Mouse (Mus musculus) liver, postnatal 0 days (tissue): ENCODE results near the gene Hsh2d. TPM values are rescaled to one million over a fixed set of nuclear protein-coding genes. Genes with fewer than 3 reads are reported as not detected.

Source experiments
- ATAC-seq: fragments of 200-750 bp; cut with Nextera tagmentation; 2 replicates; pipeline ENCODE4 v1.8.0; 2017; ENCODE audit warnings: mild to moderate bottlenecking, moderate library complexity
- DNase-seq: peaks from one replicate; pipeline ENCODE4 v3.0.0-alpha.2; 2016
- H3K27ac ChIP-seq: fragments of 300-500 bp; sonication (generic); 2 replicates; pipeline ENCODE4 v1.5.1; 2014; ENCODE audit warnings: antibody characterized with exemption, moderate library complexity, mild to moderate bottlenecking, low read depth
- H3K27me3 ChIP-seq: fragments of 300-500 bp; sonication (generic); 2 replicates; pipeline ENCODE4 v1.6.1; 2014; ENCODE audit warnings: low read length, control low read depth, mixed read lengths; ENCODE audit not compliant: insufficient read depth
- H3K36me3 ChIP-seq: fragments of 300-500 bp; sonication (generic); replicated peaks from 2 replicates; pipeline ENCODE4 v1.6.1; 2014; ENCODE audit warnings: mild to moderate bottlenecking, control low read depth, low read length, moderate library complexity, mixed read lengths; ENCODE audit not compliant: insufficient read depth
- H3K4me1 ChIP-seq: fragments of 300-500 bp; sonication (generic); 2 replicates; pipeline ENCODE4 v1.6.1; 2014; ENCODE audit warnings: antibody characterized with exemption, mild to moderate bottlenecking, control low read depth; ENCODE audit not compliant: insufficient read depth
- H3K4me2 ChIP-seq: fragments of 300-500 bp; sonication (generic); 2 replicates; pipeline ENCODE4 v1.6.1; 2014; ENCODE audit warnings: low read depth, mild to moderate bottlenecking, low read length, moderate library complexity, mixed read lengths
- H3K4me3 ChIP-seq: fragments of 300-500 bp; sonication (generic); 2 replicates; pipeline ENCODE4 v1.5.1; 2014; ENCODE audit warnings: low read depth, low read length
- H3K9ac ChIP-seq: fragments of 300-500 bp; sonication (generic); replicated peaks from 2 replicates; pipeline ENCODE4 v1.6.1; 2014; ENCODE audit warnings: mild to moderate bottlenecking, moderate library complexity
- H3K9me3 ChIP-seq: fragments of 300-500 bp; sonication (generic); 2 replicates; pipeline ENCODE4 v1.6.1; 2016; ENCODE audit warnings: mild to moderate bottlenecking, control low read depth, low read length, mixed read lengths
- CTCF ChIP-seq: sonication (generic); IDR thresholded peaks from 2 replicates; pipeline ENCODE4 v1.5.1; 2016; ENCODE audit warnings: antibody characterized with exemption, low read depth
- EP300 ChIP-seq: IDR thresholded peaks from 2 replicates; pipeline ENCODE4 v1.6.1; 2016; ENCODE audit warnings: antibody characterized with exemption, low read depth, mild to moderate bottlenecking
- WGBS: fragments of 180-500 bp; shearing (Covaris S2); extraction: QIAGEN DNeasy Blood & Tissue Kit; methylation state at CpG from one replicate; pipeline ENCODE4 v1.1.7; 2014; ENCODE audit not compliant: insufficient replicate concordance; 5-methylcytosine and 5-hydroxymethylcytosine counted together
- polyA plus RNA-seq: library from polyadenylated mRNA; unstranded; fragments of >200 nt; fragmentation: Nextera tagmentation; extraction: Ambion mirVana; gene quantifications from 2 replicates; pipeline ENCODE4 v1.2.1, GENCODE M21; 2015

The Hsh2d gene
- polyA plus RNA-seq, 1 experiment from 2014 or later: 0.68 TPM

GRCm38 (mm10) chr8:72160007-72160406 is 29.4 kb upstream of the Hsh2d start:
- Histone ChIP-seq H3K9ac (peak overlapping the region; percentile 47), H3K27ac (peak overlapping the region; percentile 82), H3K36me3 (peaks cover 8% of the 10 kb centered on the region), H3K9me3 (no peaks in the 10 kb centered on the region), H3K27me3 (no peaks in the 10 kb centered on the region), H3K4me2 (peak overlapping the region; percentile 80), H3K4me1 (peaks cover 33% of the 10 kb centered on the region), H3K4me3 (peak overlapping the region; percentile 47)
- ATAC-seq (no peak), DNase-seq (no peak)
- 35% methylated on average over 3 of the region's 3 CpGs for WGBS
- TF ChIP-seq EP300 (no peak), CTCF (peak; percentile 29; the same call in 1 of the 2 replicates)

- WGBS: under 1% methylated on average over 77 of the region's 82 CpGs
- Histone ChIP-seq H3K9me3 (no peaks in the 10 kb centered on the region), H3K4me1 (peaks cover 33% of the 10 kb centered on the region), H3K4me2 (peak within 1 kb of the TSS; percentile 85), H3K4me3 (peak within 1 kb of the TSS; percentile 84), H3K27me3 (no peaks in the 10 kb centered on the region), H3K36me3 (peaks cover 8% of the 10 kb centered on the region), H3K9ac (peak within 1 kb of the TSS; percentile 87), H3K27ac (peak within 1 kb of the TSS; percentile 92)
- DNase-seq (peak; percentile 100), ATAC-seq (peak; percentile 96)
- TF ChIP-seq CTCF (peak; percentile 16; the same call in 1 of the 2 replicates), EP300 (peak; percentile 75; the same call in 1 of the 2 replicates)
Measured at GRCm38 (mm10) chr8:72160707-72161697, 28.4 kb upstream of the Hsh2d start, which contains the start of gene Rab8a. Gene Rab8a (plus strand): TSS chr8:72161200.

GRCm38 (mm10) chr8:72162821-72163220 is 26.6 kb upstream of the Hsh2d start:
- H3K27me3 ChIP-seq: no peaks in the 10 kb centered on the region
- no peak for TF ChIP-seq EP300
- TF ChIP-seq CTCF: no peak
- ATAC-seq (no peak), DNase-seq (no peak)
- H3K9ac ChIP-seq: no peak overlapping the region
- H3K4me2 ChIP-seq: peak overlapping the region; percentile 85
- H3K27ac ChIP-seq: no peak overlapping the region
- peak overlapping the region; percentile 84; the same call in 1 of the 2 replicates for H3K4me3 ChIP-seq
- H3K4me1 ChIP-seq: peaks cover 33% of the 10 kb centered on the region
- peaks cover 14% of the 10 kb centered on the region for H3K36me3 ChIP-seq
- no peaks in the 10 kb centered on the region for H3K9me3 ChIP-seq

GRCm38 (mm10) chr8:72169098-72169668 is 20.3 kb upstream of the Hsh2d start:
- TF ChIP-seq CTCF (no peak), EP300 (no peak)
- Histone ChIP-seq H3K4me2 (no peak overlapping the region), H3K27ac (peak overlapping the region; percentile 88), H3K27me3 (no peaks in the 10 kb centered on the region), H3K36me3 (peaks cover 68% of the 10 kb centered on the region), H3K4me3 (no peak overlapping the region), H3K4me1 (peaks cover 27% of the 10 kb centered on the region), H3K9ac (no peak overlapping the region; the same call in 1 of the 2 replicates), H3K9me3 (no peaks in the 10 kb centered on the region)
- peak; percentile 42 for DNase-seq
- ATAC-seq: peak; percentile 33
- 65% methylated on average over 3 of the region's 3 CpGs for WGBS

GRCm38 (mm10) chr8:72169681-72170249 is 19.7 kb upstream of the Hsh2d start:
- H3K27me3 ChIP-seq: no peaks in the 10 kb centered on the region
- no peak overlapping the region for H3K4me3 ChIP-seq
- ATAC-seq (peak; percentile 92), DNase-seq (peak; percentile 57)
- H3K27ac ChIP-seq: peak overlapping the region; percentile 88
- TF ChIP-seq EP300 (no peak), CTCF (no peak)
- H3K4me2 ChIP-seq: no peak overlapping the region
- H3K36me3 ChIP-seq: peaks cover 69% of the 10 kb centered on the region
- peaks cover 27% of the 10 kb centered on the region for H3K4me1 ChIP-seq
- no peak overlapping the region; the same call in 1 of the 2 replicates for H3K9ac ChIP-seq
- WGBS: 58% methylated on average over 3 of the region's 3 CpGs
- H3K9me3 ChIP-seq: no peaks in the 10 kb centered on the region
